Mouse (Mus musculus) cerebellum, adult 11 months (tissue): ENCODE data around the gene Gm28374.
"Not testable (repeated sequence)": the region's sequence is repeated elsewhere in the genome, so short reads cannot be mapped to it uniquely, and the experiment has no call there.

Experiments used
- DNase-seq: peaks from one replicate; pipeline ENCODE4 v3.0.0; 2022

The Gm28374 gene

GRCm38 (mm10) chr19:6082156-6082555 is at the start of gene Gm28374:
Gm28374 (minus strand) TSS chr19:6082256.
- no peak for DNase-seq

- DNase-seq = not testable (repeated sequence)
Observed at GRCm38 (mm10) chr19:6130414-6131128, 48.5 kb upstream of the Gm28374 start.

GRCm38 (mm10) chr19:6127760-6128341 is 45.8 kb upstream of the Gm28374 start, which contains the start of gene Snx15:
Snx15 (minus strand) TSS chr19:6128304.
- peak; percentile 96 for DNase-seq

GRCm38 (mm10) chr19:6126789-6127580 is 44.9 kb upstream of the Gm28374 start:
- DNase-seq = no peak

- no peak for DNase-seq
Observed at GRCm38 (mm10) chr19:6126289-6126688, 44.2 kb upstream of the Gm28374 start.

GRCm38 (mm10) chr19:6124898-6125297 is 42.8 kb upstream of the Gm28374 start:
- DNase-seq = no peak

GRCm38 (mm10) chr19:6123330-6123729 is 41.3 kb upstream of the Gm28374 start:
- DNase-seq = no peak

- no peak for DNase-seq
Observed at GRCm38 (mm10) chr19:6121761-6122160, 39.7 kb upstream of the Gm28374 start.

GRCm38 (mm10) chr19:6118677-6119185 is 36.7 kb upstream of the Gm28374 start:
- DNase-seq = no peak

GRCm38 (mm10) chr19:6117986-6118676 is 36.1 kb upstream of the Gm28374 start, which contains the start of gene Sac3d1:
Sac3d1 (minus strand) TSS chr19:6118650.
- peak; percentile 83 for DNase-seq

- DNase-seq = no peak
Observed at GRCm38 (mm10) chr19:6117346-6117985, 35.4 kb upstream of the Gm28374 start.

GRCm38 (mm10) chr19:6116113-6116850 is 34.2 kb upstream of the Gm28374 start:
- DNase-seq = no peak

- DNase-seq = no peak
Observed at GRCm38 (mm10) chr19:6113116-6113515, 31.1 kb upstream of the Gm28374 start.

- no peak for DNase-seq
Observed at GRCm38 (mm10) chr19:6105586-6105985, 23.5 kb upstream of the Gm28374 start, which contains the start of gene Naaladl1. Naaladl1 (plus strand) TSS chr19:6105782.

GRCm38 (mm10) chr19:6104476-6104875 is 22.4 kb upstream of the Gm28374 start:
- no peak for DNase-seq

GRCm38 (mm10) chr19:6102169-6102853 is 20.3 kb upstream of the Gm28374 start:
- no peak for DNase-seq

- DNase-seq = no peak
Observed at GRCm38 (mm10) chr19:6101186-6101585, 19.1 kb upstream of the Gm28374 start.

- no peak for DNase-seq
Observed at GRCm38 (mm10) chr19:6097847-6098246, 15.8 kb upstream of the Gm28374 start.

- DNase-seq = no peak
Observed at GRCm38 (mm10) chr19:6094119-6094518, 12.1 kb upstream of the Gm28374 start, which contains the start of gene AC131692.1. AC131692.1 (plus strand) TSS chr19:6094419.

- no peak for DNase-seq
Observed at GRCm38 (mm10) chr19:6088841-6089240, 6.8 kb upstream of the Gm28374 start.

- no peak for DNase-seq
Observed at GRCm38 (mm10) chr19:6085417-6085879, 3.4 kb upstream of the Gm28374 start.
